Comparison of ENCODE assay signal across 14 mouse cellular contexts in genomic region chr10:127284724-127285500, GRCm38 (mm10). TPM values are rescaled to one million over a fixed set of nuclear protein-coding genes. Genes with fewer than 3 reads are reported as not detected.
DNase-seq lines count a peak whose midpoint lies in the region; ATAC-seq and TF ChIP-seq lines count a peak whose summit lies in the region.
"Had no signal": no experiment of that assay in that cellular context is flagged by ENCODE, and none has a peak within 500 bp of the region (broad histone marks: within the 10 kb centered on the region; RNA-seq: fewer than 3 reads in every experiment).

No protein-coding gene starts in this region.

- H3K27ac ChIP-seq in hindbrain, embryonic 10.5 days: peak overlapping the region; percentile 97
- H3K27ac ChIP-seq in hindbrain, embryonic 14.5 days: no peak overlapping the region
- H3K27ac ChIP-seq in midbrain, embryonic 13.5 days: 0 out of 2 replicates have a peak overlapping the region, but pooled peaks have one; percentile 4
- H3K27ac ChIP-seq in midbrain, postnatal 0 days (ENCODE audit: low read depth, low read length): no peak overlapping the region
- H3K27ac ChIP-seq in neural tube, embryonic 13.5 days (replicated peaks): no peak overlapping the region

- no peaks in the 10 kb centered on the region for H3K27me3 ChIP-seq in hindbrain, embryonic 10.5 days (ENCODE audit: insufficient read depth, poor library complexity, severe bottlenecking)
- no peaks in the 10 kb centered on the region for H3K27me3 ChIP-seq in hindbrain, embryonic 14.5 days (ENCODE audit: control insufficient read depth, insufficient read depth, low read length)
- no peaks in the 10 kb centered on the region for H3K27me3 ChIP-seq in midbrain, embryonic 13.5 days
- H3K27me3 ChIP-seq in midbrain, postnatal 0 days (ENCODE audit: insufficient read depth, low read length): no peaks in the 10 kb centered on the region
- H3K27me3 ChIP-seq in neural tube, embryonic 13.5 days: no peaks in the 10 kb centered on the region

- peak overlapping the region; percentile 89; the same call in 1 of the 2 replicates for H3K4me3 ChIP-seq in hindbrain, embryonic 10.5 days
- H3K4me3 ChIP-seq in hindbrain, embryonic 14.5 days (replicated peaks; ENCODE audit: low read length): no peak overlapping the region
- H3K4me3 ChIP-seq in midbrain, embryonic 13.5 days (replicated peaks): no peak overlapping the region
- H3K4me3 ChIP-seq in midbrain, postnatal 0 days (ENCODE audit: low read depth, low read length): no peak overlapping the region
- no peak overlapping the region for H3K4me3 ChIP-seq in neural tube, embryonic 13.5 days

- H3K9ac ChIP-seq in hindbrain, embryonic 14.5 days: no peak overlapping the region
- peak overlapping the region; percentile 82; the same call in 1 of the 2 replicates for H3K9ac ChIP-seq in midbrain, embryonic 13.5 days (replicated peaks)
- no peak overlapping the region for H3K9ac ChIP-seq in midbrain, postnatal 0 days (replicated peaks; ENCODE audit: low read length, poor library complexity, severe bottlenecking)
- H3K9ac ChIP-seq in neural tube, embryonic 13.5 days: peak overlapping the region; percentile 88; the same call in 1 of the 2 replicates

- H3K9me3 ChIP-seq in hindbrain, embryonic 10.5 days: no peaks in the 10 kb centered on the region
- H3K9me3 ChIP-seq in hindbrain, embryonic 14.5 days (ENCODE audit: control insufficient read depth, low read length): no peaks in the 10 kb centered on the region
- H3K9me3 ChIP-seq in midbrain, embryonic 13.5 days: no peaks in the 10 kb centered on the region
- no peaks in the 10 kb centered on the region for H3K9me3 ChIP-seq in midbrain, postnatal 0 days (ENCODE audit: low read length)
- H3K9me3 ChIP-seq in neural tube, embryonic 13.5 days: no peaks in the 10 kb centered on the region

- H3K4me2 ChIP-seq in hindbrain, embryonic 14.5 days (replicated peaks): no peak overlapping the region
- no peak overlapping the region for H3K4me2 ChIP-seq in midbrain, embryonic 13.5 days (replicated peaks)
- no peak overlapping the region for H3K4me2 ChIP-seq in midbrain, postnatal 0 days (ENCODE audit: low read depth, low read length, poor library complexity, severe bottlenecking)
- no peak overlapping the region for H3K4me2 ChIP-seq in neural tube, embryonic 13.5 days

- peaks cover 60% of the 10 kb centered on the region for H3K4me1 ChIP-seq in hindbrain, embryonic 10.5 days (replicated peaks)
- H3K4me1 ChIP-seq in hindbrain, embryonic 14.5 days (replicated peaks; ENCODE audit: control insufficient read depth, insufficient read depth, low read length): peaks cover 32% of the 10 kb centered on the region
- peaks cover 47% of the 10 kb centered on the region for H3K4me1 ChIP-seq in midbrain, embryonic 13.5 days (replicated peaks)
- peaks cover 14% of the 10 kb centered on the region for H3K4me1 ChIP-seq in midbrain, postnatal 0 days (ENCODE audit: insufficient read depth, low read length)
- peaks cover 48% of the 10 kb centered on the region for H3K4me1 ChIP-seq in neural tube, embryonic 13.5 days (replicated peaks)

- intact Hi-C loops in left cerebral cortex, postnatal 36 days (cut with DNase I): no loop called here

- no peak for TF ChIP-seq CTCF in midbrain, postnatal 0 days (IDR thresholded peaks at IDR 0.05)

- DNase-seq in cerebellum, adult 11-12 months: peak; percentile 42
- no peak for DNase-seq in cerebellum, adult 18-20 months
- DNase-seq in hindbrain, embryonic 10.5 days (ENCODE audit: low spot score): no peak
- DNase-seq in hindbrain, embryonic 14.5 days (ENCODE audit: low spot score): no peak
- DNase-seq in midbrain, postnatal 0 days (ENCODE audit: low spot score): no peak
- DNase-seq in left cerebral cortex, postnatal 36 days (ENCODE audit: low spot score in 2 of 2): no peak
- DNase-seq: adrenal gland, postnatal 14 days; gastrocnemius, postnatal 14 days; heart, postnatal 10 days; kidney, adult 2 months; right cerebral cortex, postnatal 25 days; thymus, adult 2 months had no signal

- no peak for ATAC-seq in hindbrain, embryonic 14.5 days (ENCODE audit: low FRiP score)
- ATAC-seq in midbrain, embryonic 13.5 days: no peak
- no peak for ATAC-seq in midbrain, postnatal 0 days (ENCODE audit: low FRiP score)
- ATAC-seq in neural tube, embryonic 13.5 days (ENCODE audit: low read depth): no peak

- H3K36me3 ChIP-seq in hindbrain, embryonic 10.5 days: peaks cover 75% of the 10 kb centered on the region
- peaks cover 76% of the 10 kb centered on the region for H3K36me3 ChIP-seq in hindbrain, embryonic 14.5 days (replicated peaks; ENCODE audit: control insufficient read depth, insufficient read depth)
- H3K36me3 ChIP-seq in midbrain, embryonic 13.5 days: peaks cover 74% of the 10 kb centered on the region
- H3K36me3 ChIP-seq in midbrain, postnatal 0 days (ENCODE audit: insufficient read depth, low read length): peaks cover 52% of the 10 kb centered on the region
- H3K36me3 ChIP-seq in neural tube, embryonic 13.5 days: peaks cover 75% of the 10 kb centered on the region

- 67% methylated on average over 11 of the region's 11 CpGs for WGBS in hindbrain, embryonic 10.5 days
- 77% methylated on average over 11 of the region's 11 CpGs for WGBS in hindbrain, embryonic 14.5 days
- WGBS in midbrain, embryonic 13.5 days: 66% methylated on average over 10 of the region's 11 CpGs
- 85% methylated on average over 10 of the region's 11 CpGs for WGBS in midbrain, postnatal 0 days
- 75% methylated on average over 11 of the region's 11 CpGs for WGBS in neural tube, embryonic 13.5 days

RNA-seq across cellular contexts. Expression of gene Mbd6, which starts 3.9 kb away (rescaled TPM):
- 12.8 and 16.3 TPM in 2 replicates for polyA plus RNA-seq in hindbrain, embryonic 10.5 days (2016; fragmentation: Nextera tagmentation; extraction: Ambion mirVana)
- 16.2 and 20.0 TPM in 2 replicates for polyA plus RNA-seq in hindbrain, embryonic 14.5 days (2014; fragmentation: Nextera tagmentation; extraction: Ambion mirVana)
- 16.0 and 16.5 TPM in 2 replicates for polyA plus RNA-seq in midbrain, embryonic 13.5 days (2015; fragmentation: Nextera tagmentation; extraction: Ambion mirVana)
- total RNA-seq in midbrain, postnatal 0 days (2014; rRNA removed): 8.2 and 10.0 TPM in 2 replicates
- 7.3 and 11.2 TPM in 2 replicates for polyA plus RNA-seq in midbrain, postnatal 0 days (2015; fragmentation: Nextera tagmentation; extraction: Ambion mirVana)
- 14.5 and 16.7 TPM in 2 replicates for polyA plus RNA-seq in neural tube, embryonic 13.5 days (2015; fragmentation: Nextera tagmentation; extraction: Ambion mirVana)
- total RNA-seq in left cerebral cortex, postnatal 36 days (2021): 10 to 100 TPM; 32.9 to 54.4 TPM

RNA-seq across cellular contexts. Expression of gene Dctn2, which starts 18.7 kb away (rescaled TPM):
- polyA plus RNA-seq in hindbrain, embryonic 10.5 days (2016; fragmentation: Nextera tagmentation; extraction: Ambion mirVana): 222 and 255 TPM in 2 replicates
- polyA plus RNA-seq in hindbrain, embryonic 14.5 days (2014; fragmentation: Nextera tagmentation; extraction: Ambion mirVana): 281 and 296 TPM in 2 replicates
- polyA plus RNA-seq in midbrain, embryonic 13.5 days (2015; fragmentation: Nextera tagmentation; extraction: Ambion mirVana): 310 TPM in 2 replicates
- total RNA-seq in midbrain, postnatal 0 days (2014; rRNA removed): 274 and 309 TPM in 2 replicates
- polyA plus RNA-seq in midbrain, postnatal 0 days (2015; fragmentation: Nextera tagmentation; extraction: Ambion mirVana): 318 and 345 TPM in 2 replicates
- polyA plus RNA-seq in neural tube, embryonic 13.5 days (2015; fragmentation: Nextera tagmentation; extraction: Ambion mirVana): 285 and 322 TPM in 2 replicates
- total RNA-seq in left cerebral cortex, postnatal 36 days (2021): 100 to 1,000 TPM; 267 to 287 TPM

RNA-seq across cellular contexts. Expression of gene Kif5a, which starts 21.8 kb away (rescaled TPM):
- 24.4 and 39.4 TPM in 2 replicates for polyA plus RNA-seq in hindbrain, embryonic 10.5 days (2016; fragmentation: Nextera tagmentation; extraction: Ambion mirVana)
- 118 and 129 TPM in 2 replicates for polyA plus RNA-seq in hindbrain, embryonic 14.5 days (2014; fragmentation: Nextera tagmentation; extraction: Ambion mirVana)
- polyA plus RNA-seq in midbrain, embryonic 13.5 days (2015; fragmentation: Nextera tagmentation; extraction: Ambion mirVana): 73.0 and 76.7 TPM in 2 replicates
- total RNA-seq in midbrain, postnatal 0 days (2014; rRNA removed): 244 and 249 TPM in 2 replicates
- polyA plus RNA-seq in midbrain, postnatal 0 days (2015; fragmentation: Nextera tagmentation; extraction: Ambion mirVana): 102 and 103 TPM in 2 replicates
- 102 and 104 TPM in 2 replicates for polyA plus RNA-seq in neural tube, embryonic 13.5 days (2015; fragmentation: Nextera tagmentation; extraction: Ambion mirVana)
- 1,000 to 10,000 TPM in 1 of 2 experiments, 100 to 1,000 TPM in 1; 978 to 1,176 TPM for total RNA-seq in left cerebral cortex, postnatal 36 days (2021)

RNA-seq across cellular contexts. Expression of gene Mars, which starts 26.7 kb away (rescaled TPM):
- polyA plus RNA-seq in hindbrain, embryonic 10.5 days (2016; fragmentation: Nextera tagmentation; extraction: Ambion mirVana): 171 and 174 TPM in 2 replicates
- 113 and 124 TPM in 2 replicates for polyA plus RNA-seq in hindbrain, embryonic 14.5 days (2014; fragmentation: Nextera tagmentation; extraction: Ambion mirVana)
- 122 and 127 TPM in 2 replicates for polyA plus RNA-seq in midbrain, embryonic 13.5 days (2015; fragmentation: Nextera tagmentation; extraction: Ambion mirVana)
- total RNA-seq in midbrain, postnatal 0 days (2014; rRNA removed): 62.6 and 84.3 TPM in 2 replicates
- 103 and 112 TPM in 2 replicates for polyA plus RNA-seq in midbrain, postnatal 0 days (2015; fragmentation: Nextera tagmentation; extraction: Ambion mirVana)
- polyA plus RNA-seq in neural tube, embryonic 13.5 days (2015; fragmentation: Nextera tagmentation; extraction: Ambion mirVana): 103 and 110 TPM in 2 replicates
- total RNA-seq in left cerebral cortex, postnatal 36 days (2021): 10 to 100 TPM; 54.9 to 60.1 TPM

RNA-seq across cellular contexts. Expression of gene Arhgap9, which starts 36.9 kb away (rescaled TPM):
- 1.8 and 2.5 TPM in 2 replicates for polyA plus RNA-seq in hindbrain, embryonic 10.5 days (2016; fragmentation: Nextera tagmentation; extraction: Ambion mirVana)
- polyA plus RNA-seq in hindbrain, embryonic 14.5 days (2014; fragmentation: Nextera tagmentation; extraction: Ambion mirVana): 0.88 and 1.1 TPM in 2 replicates
- polyA plus RNA-seq in midbrain, embryonic 13.5 days (2015; fragmentation: Nextera tagmentation; extraction: Ambion mirVana): 0.77 and 1.4 TPM in 2 replicates
- 0.24 and 1.2 TPM in 2 replicates for total RNA-seq in midbrain, postnatal 0 days (2014; rRNA removed)
- polyA plus RNA-seq in midbrain, postnatal 0 days (2015; fragmentation: Nextera tagmentation; extraction: Ambion mirVana): 0.91 and 1.0 TPM in 2 replicates
- polyA plus RNA-seq in neural tube, embryonic 13.5 days (2015; fragmentation: Nextera tagmentation; extraction: Ambion mirVana): 1.0 and 1.4 TPM in 2 replicates
- 1 to 10 TPM in 1 of 2 experiments, under 1 TPM in 1; 0.94 to 1.1 TPM for total RNA-seq in left cerebral cortex, postnatal 36 days (2021)

Comparison
In these comparisons a context has a peak if more than half of its experiments do, and no peak if none do; other contexts are left out.
1. H3K27ac ChIP-seq: peak in hindbrain, embryonic 10.5 days (single experiment) and midbrain, embryonic 13.5 days (single experiment); none in hindbrain, embryonic 14.5 days (single experiment), midbrain, postnatal 0 days (single experiment) and neural tube, embryonic 13.5 days (single experiment).
2. H3K9ac ChIP-seq: peak in midbrain, embryonic 13.5 days (single experiment) and neural tube, embryonic 13.5 days (single experiment); none in hindbrain, embryonic 14.5 days (single experiment) and midbrain, postnatal 0 days (single experiment).